ENCODE assay signal across 23 mouse cellular contexts in genomic region chr11:64500536-64501112, GRCm38 (mm10).
DNase-seq lines count a peak whose midpoint lies in the region; ATAC-seq and TF ChIP-seq lines count a peak whose summit lies in the region.
"Had no signal": no experiment of that assay in that cellular context is flagged by ENCODE, and none has a peak within 500 bp of the region (broad histone marks: within the 10 kb centered on the region; RNA-seq: fewer than 3 reads in every experiment).

No protein-coding gene starts in this region.

- ATAC-seq in frontal cortex, adult (ENCODE audit: low TSS enrichment): peak; percentile 78
- ATAC-seq: forebrain, embryonic 16.5 days had no signal

- no peak for TF ChIP-seq CTCF in C2C12 (IDR thresholded peaks at IDR 0.05; ENCODE audit: control insufficient read depth, insufficient read depth, insufficient read length)
- TF ChIP-seq CTCF in cortical plate, adult 2 months (IDR thresholded peaks at IDR 0.05; ENCODE audit: extremely low read depth, insufficient read depth, low read length): no peak

- H3K4me3 ChIP-seq in C2C12 (ENCODE audit: insufficient read depth, poor library complexity, severe bottlenecking): no peak overlapping the region
- no peak overlapping the region for H3K4me3 ChIP-seq in cortical plate, adult 2 months (ENCODE audit: insufficient read depth, low read length)
- H3K4me3 ChIP-seq: embryonic facial prominence, embryonic 13.5 days; forebrain, embryonic 12.5 days; heart, embryonic 15.5 days; hindbrain, embryonic 10.5 days had no signal

- no peak for DNase-seq in frontal cortex, postnatal 25 days (ENCODE audit: low spot score in 2 of 2)
- peak; percentile 48 for DNase-seq in layer of hippocampus, adult 9-11 months
- no peak for DNase-seq in layer of hippocampus, postnatal 36 days
- no peak for DNase-seq in c-Kit-positive CD71-positive TER-119-positive erythroid progenitor cells, embryonic 14.5 days (ENCODE audit: low spot score)
- no peak for DNase-seq in urinary bladder, postnatal 10 days (ENCODE audit: low spot score)
- DNase-seq: adrenal gland, adult 2 months; adrenal gland, postnatal 25 days; B cell, adult 2 months; cerebellum, adult 11 months; cerebellum, adult 9-10 months; cerebellum, postnatal 25 days; gastrocnemius, postnatal 10 days; heart, adult 18-20 months; heart, postnatal 14 days had no signal

- H3K36me3 ChIP-seq in C2C12 (ENCODE audit: control insufficient read depth, insufficient read depth): no peaks in the 10 kb centered on the region
- H3K36me3 ChIP-seq: embryonic facial prominence, embryonic 13.5 days; forebrain, embryonic 12.5 days; heart, embryonic 15.5 days; hindbrain, embryonic 10.5 days had no signal

- TF ChIP-seq POLR2A in cortical plate, adult 2 months (IDR thresholded peaks at IDR 0.05; ENCODE audit: extremely low read depth, insufficient read depth, low read length): no peak

- H3K79me3 ChIP-seq in C2C12 (ENCODE audit: low read depth): no peaks in the 10 kb centered on the region

- no peak overlapping the region for H3ac ChIP-seq in C2C12 (ENCODE audit: control insufficient read depth, insufficient read length, low read depth)

- no peaks in the 10 kb centered on the region for H3K79me2 ChIP-seq in C2C12 (ENCODE audit: control insufficient read depth, insufficient read depth)

- 0 out of 2 replicates have a peak overlapping the region, but pooled peaks have one; percentile 21 for H3K27ac ChIP-seq in cortical plate, adult 2 months (ENCODE audit: insufficient read depth, low read length)
- H3K27ac ChIP-seq: embryonic facial prominence, embryonic 13.5 days; forebrain, embryonic 12.5 days; heart, embryonic 15.5 days; hindbrain, embryonic 10.5 days; hindbrain, embryonic 14.5 days had no signal

- no peaks in the 10 kb centered on the region for H3K4me1 ChIP-seq in cortical plate, adult 2 months (ENCODE audit: control insufficient read depth, insufficient read depth, low read length)
- H3K4me1 ChIP-seq: forebrain, embryonic 12.5 days had no signal

- H3K27me3 ChIP-seq in C2C12 (ENCODE audit: control insufficient read depth, insufficient read depth, insufficient read length): no peaks in the 10 kb centered on the region
- H3K27me3 ChIP-seq: embryonic facial prominence, embryonic 13.5 days; forebrain, embryonic 12.5 days; heart, embryonic 15.5 days had no signal

TF ChIP-seq in C2C12, 6 proteins besides CTCF, POLR2A, EP300 and RAD21:
- TF ChIP-seq MAX (IDR thresholded peaks at IDR 0.05) (no peak), CEBPB (IDR thresholded peaks at IDR 0.05; ENCODE audit: low read depth) (peak; percentile 46)
